Mouse (Mus musculus) MEL-GATA-1-ER (cell line): ENCODE results near the gene Trim56.

Experiments used
- DNase-seq: peaks from one replicate; pipeline ENCODE4 v3.0.0-alpha.2; 2012; ENCODE audit warnings: low read depth; ENCODE audit errors: extremely low read depth

The Trim56 gene

GRCm38 (mm10) chr5:137076191-137076930, 39.6 kb downstream of the Trim56 start:
- peak; percentile 83 for DNase-seq

DNA sequence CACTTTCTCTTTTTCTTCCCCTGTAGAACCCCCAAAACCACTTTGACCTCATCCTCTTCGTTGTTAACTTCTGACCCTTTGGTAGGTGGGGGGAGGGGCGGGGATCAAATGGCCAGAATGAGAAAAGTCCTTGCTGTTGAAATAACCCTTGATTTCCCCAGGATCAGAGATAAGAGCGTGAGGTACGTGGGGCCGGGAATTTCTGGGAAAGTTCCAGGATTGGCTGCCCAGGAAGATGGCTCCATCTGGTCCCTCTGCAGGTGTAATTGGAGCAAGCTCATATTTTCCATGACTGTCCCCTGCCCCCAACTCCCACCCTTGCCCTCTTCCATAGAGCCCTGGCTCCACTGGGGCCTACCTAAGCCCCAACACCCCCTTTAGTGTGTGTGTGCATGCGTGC, 40.3 kb downstream of the Trim56 start:
- no peak for DNase-seq

DNA sequence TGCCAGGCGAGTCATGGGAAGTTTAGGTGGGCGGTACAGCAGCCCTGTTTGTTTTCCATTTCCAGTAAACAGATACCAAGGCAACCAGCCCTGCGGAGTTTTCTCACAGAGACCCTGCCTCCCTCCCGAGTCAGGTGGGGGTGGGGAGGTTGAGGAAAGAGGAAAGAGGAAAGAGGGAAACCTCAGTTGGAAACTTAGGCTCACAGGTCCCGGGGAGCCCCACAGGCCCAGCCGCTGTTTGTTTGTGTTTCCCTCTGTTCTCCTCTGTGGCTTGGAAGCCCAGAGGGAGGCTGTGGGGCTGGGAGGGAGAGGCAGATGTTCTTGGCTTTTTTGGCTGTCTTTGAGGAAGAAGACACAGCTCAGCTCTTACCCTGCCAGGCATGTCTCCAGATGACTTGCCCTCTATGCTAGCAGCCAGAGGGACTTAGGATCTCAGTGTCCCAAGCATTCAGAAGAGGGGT, 41.8 kb downstream of the Trim56 start:
- DNase-seq: no peak

- DNase-seq: no peak
Measured at GRCm38 (mm10) chr5:137073141-137073540, 42.9 kb downstream of the Trim56 start.

DNA sequence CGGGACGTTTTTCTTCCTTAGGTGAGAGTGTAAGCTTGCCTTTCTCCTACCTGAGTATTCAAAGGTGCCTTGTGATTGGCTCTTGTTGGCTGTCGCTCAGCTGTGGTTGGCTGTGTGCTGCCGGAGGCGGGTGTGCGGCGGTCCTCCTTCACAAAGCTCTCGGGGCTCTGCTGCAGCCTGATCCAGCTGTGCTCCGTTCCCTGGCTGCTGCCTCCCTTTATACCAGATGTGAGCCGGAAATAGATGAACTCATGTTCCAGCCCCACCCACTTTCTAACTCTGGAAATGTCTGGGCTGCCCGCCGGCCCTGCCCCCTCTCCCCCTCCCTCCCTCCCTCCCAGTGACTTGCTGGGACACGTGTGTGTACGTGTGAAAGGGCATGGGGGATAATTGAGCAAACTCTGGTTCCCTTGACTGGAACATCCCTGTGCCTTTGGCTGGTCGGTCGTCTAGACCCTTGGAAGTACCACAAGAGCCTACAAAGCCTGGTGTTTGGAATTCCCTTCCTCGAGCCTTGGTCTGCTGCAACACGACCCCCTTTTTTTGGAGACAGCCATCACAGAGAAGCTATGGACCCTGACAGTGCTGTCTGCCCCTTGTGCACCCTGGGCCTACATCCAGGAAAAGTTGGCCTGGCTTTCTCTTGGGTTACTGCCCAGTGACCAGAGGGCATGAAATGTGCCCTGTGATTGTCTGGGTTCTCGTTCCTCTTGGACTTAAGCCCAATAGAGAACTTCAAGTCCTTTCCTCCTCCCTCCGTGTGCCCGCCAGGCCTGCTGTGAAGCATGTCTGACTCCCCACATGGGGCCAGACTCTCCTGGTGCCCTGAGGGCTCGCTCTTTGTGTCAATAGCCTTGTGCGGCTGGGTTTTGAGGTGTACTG, 43.7 kb downstream of the Trim56 start, which contains the start of gene Serpine1:
Gene Serpine1, minus strand, starts transcription at position 190 of the 882 bp plus-strand sequence.
- no peak for DNase-seq

- no peak for DNase-seq
Measured at GRCm38 (mm10) chr5:137070881-137071605, 45.0 kb downstream of the Trim56 start.

GRCm38 (mm10) chr5:137068711-137069110, 47.3 kb downstream of the Trim56 start:
- DNase-seq: no peak

DNA sequence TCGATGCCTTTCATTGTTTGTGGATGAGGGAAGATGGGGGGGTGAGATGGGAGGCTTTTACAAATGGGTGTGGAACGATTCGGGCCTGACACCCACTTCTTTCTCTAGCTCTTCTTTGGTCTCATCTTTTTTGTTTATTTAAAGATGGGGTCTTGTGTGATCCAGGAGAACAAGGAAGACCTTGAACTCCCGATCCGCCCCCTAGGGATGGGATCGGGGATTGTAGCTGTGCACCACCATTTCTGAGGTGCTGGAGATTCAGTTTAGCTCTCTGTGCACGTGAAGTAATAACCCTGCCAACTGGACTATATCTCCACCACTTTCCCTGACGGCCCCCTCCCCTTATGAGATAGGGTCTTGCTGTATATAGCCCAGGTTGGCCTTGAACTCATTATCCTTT, 50.1 kb downstream of the Trim56 start:
- DNase-seq: no peak

- no peak for DNase-seq
Measured at GRCm38 (mm10) chr5:137065454-137065853, 50.6 kb downstream of the Trim56 start.

DNA sequence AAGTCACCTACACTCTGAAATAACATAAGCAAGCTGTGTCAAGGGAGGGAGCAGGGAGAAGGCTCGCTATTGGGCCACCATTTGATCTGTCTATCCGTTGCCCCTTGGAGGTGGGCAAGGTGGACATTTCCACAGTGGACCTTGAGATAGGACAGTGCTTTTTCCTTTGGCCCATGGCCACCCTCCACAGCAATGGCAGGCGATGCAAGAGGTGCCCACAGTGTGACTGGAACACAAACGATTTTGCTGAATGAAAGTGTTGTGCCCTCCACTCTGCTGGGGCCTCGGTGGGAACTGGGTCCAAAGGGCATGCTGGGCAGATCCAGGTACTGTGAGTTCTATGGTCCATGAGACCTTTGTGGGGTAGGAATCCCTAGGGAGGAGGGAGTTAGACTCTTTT, 53.4 kb downstream of the Trim56 start:
- DNase-seq: no peak

DNA sequence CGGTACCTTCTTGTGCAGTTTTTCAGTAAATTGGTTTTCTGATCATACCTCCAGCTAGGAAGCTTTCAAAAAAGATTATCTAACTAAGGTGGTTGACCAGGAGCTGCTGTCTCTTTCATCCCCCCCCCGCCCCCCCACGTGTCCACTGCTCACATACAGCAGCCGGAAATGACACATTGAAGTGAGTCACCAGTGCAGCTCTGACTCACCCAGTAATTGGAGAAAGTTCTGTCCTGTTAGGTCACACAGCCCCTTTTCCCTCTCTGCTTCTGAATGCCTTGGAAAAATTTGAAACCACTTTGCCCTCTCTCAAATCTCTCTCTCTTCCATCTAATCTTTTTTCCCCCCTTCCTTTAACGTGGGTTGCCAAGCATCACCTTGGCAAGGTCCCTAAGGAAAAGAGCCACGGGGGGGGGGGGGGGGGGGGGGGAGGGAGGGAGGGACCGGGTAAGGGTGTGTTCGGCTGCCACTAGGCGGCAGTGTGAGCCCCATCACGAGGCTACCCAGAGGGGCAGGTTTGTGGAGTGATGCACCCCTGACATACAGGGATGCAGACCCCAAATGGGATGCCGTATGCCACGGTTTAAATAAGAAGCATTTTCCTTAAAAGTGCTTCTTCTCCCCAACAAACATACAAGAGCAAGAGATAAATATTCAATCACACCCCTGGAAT, 54.1 kb downstream of the Trim56 start:
- DNase-seq: peak; percentile 56
